Mouse (Mus musculus): ENCODE measurements around the gene Frem1.

DNA sequence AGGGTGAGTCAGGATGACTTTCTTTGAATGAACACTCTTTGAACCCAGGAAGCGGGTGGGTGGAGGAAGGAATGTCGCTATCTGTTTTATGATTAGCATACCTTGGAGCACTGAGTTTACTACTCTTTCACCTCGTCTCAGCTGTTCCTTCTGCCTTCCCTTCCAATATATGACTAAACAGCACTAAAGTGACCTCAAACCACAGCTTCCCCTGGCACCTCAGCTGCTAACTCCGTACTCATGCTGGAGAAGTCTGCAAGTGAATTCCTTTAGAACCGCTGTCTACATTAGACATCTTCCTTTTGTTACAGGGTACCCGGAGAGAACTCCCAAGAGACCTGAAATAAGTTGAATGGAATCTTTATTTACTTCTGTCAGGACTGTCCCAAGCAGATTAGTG lies 181.2 kb downstream of the Frem1 start:
- TF ChIP-seq CTCF (conservative IDR thresholded peaks at IDR 0.05; ENCODE audit: low read length) (no peak), NANOG (IDR thresholded peaks at IDR 0.05; ENCODE audit: borderline replicate concordance, low read length) (no peak), POU5F1 (IDR thresholded peaks at IDR 0.05; ENCODE audit: borderline replicate concordance, low read length) (no peak)

Data from E14TG2a.4 (cell line).